Mouse (Mus musculus) heart, embryonic 10.5 days (tissue): ENCODE results near the gene Nek4. TPM values are rescaled to one million over a fixed set of nuclear protein-coding genes. Genes with fewer than 3 reads are reported as not detected.
A peak's percentile ranks its signal among the peaks of the same experiment; 100 is the strongest.

Experiments
- DNase-seq: peaks from one replicate; pipeline ENCODE4 v3.0.0-alpha.2; 2017; ENCODE audit warnings: low spot score
- H3K27ac ChIP-seq: fragments of 300-500 bp; sonication (generic); 2 replicates; pipeline ENCODE4 v1.5.1; 2016; ENCODE audit warnings: mild to moderate bottlenecking
- H3K27me3 ChIP-seq: fragments of 300-500 bp; sonication (generic); 2 replicates; pipeline ENCODE4 v1.6.1; 2016; ENCODE audit warnings: mild to moderate bottlenecking; ENCODE audit not compliant: poor library complexity, insufficient read depth, severe bottlenecking
- H3K36me3 ChIP-seq: fragments of 300-500 bp; sonication (generic); 2 replicates; pipeline ENCODE4 v1.6.1; 2016; ENCODE audit warnings: mild to moderate bottlenecking, moderate library complexity
- H3K4me1 ChIP-seq: fragments of 300-500 bp; sonication (generic); 2 replicates; pipeline ENCODE4 v1.6.1; 2016; ENCODE audit warnings: mild to moderate bottlenecking
- H3K4me3 ChIP-seq: fragments of 300-500 bp; sonication (generic); 2 replicates; pipeline ENCODE4 v1.5.1; 2016; ENCODE audit warnings: mild to moderate bottlenecking, moderate library complexity
- H3K9me3 ChIP-seq: fragments of 300-500 bp; sonication (generic); 2 replicates; pipeline ENCODE4 v1.6.1; 2016; ENCODE audit warnings: mild to moderate bottlenecking, moderate library complexity
- WGBS: fragments of 180-500 bp; shearing (Covaris S2); methylation state at CpG from one replicate; pipeline ENCODE4 v1.1.7; 2016; 5-methylcytosine and 5-hydroxymethylcytosine counted together
- polyA plus RNA-seq: library from polyadenylated mRNA; unstranded; fragments of >200 nt; fragmentation: Nextera tagmentation; extraction: Ambion mirVana; gene quantifications from 2 replicates; pipeline ENCODE4 v1.2.1, GENCODE M21; 2016

The Nek4 gene
- polyA plus RNA-seq, 1 experiment from 2014 or later, result 13.4 TPM

- DNase-seq, result no peak
- Histone ChIP-seq H3K36me3 (no peaks in the 10 kb centered on the region), H3K27ac (no peak overlapping the region), H3K4me1 (no peaks in the 10 kb centered on the region), H3K4me3 (no peak overlapping the region), H3K27me3 (no peaks in the 10 kb centered on the region), H3K9me3 (no peaks in the 10 kb centered on the region)
- 87% methylated on average over 4 of the region's 4 CpGs for WGBS
Observed at GRCm38 (mm10) chr14:30930386-30930785, 20.8 kb upstream of the Nek4 start.

GRCm38 (mm10) chr14:30933351-30933750, 17.8 kb upstream of the Nek4 start:
- Histone ChIP-seq H3K4me3 (no peak overlapping the region), H3K27ac (no peak overlapping the region), H3K9me3 (no peaks in the 10 kb centered on the region), H3K4me1 (no peaks in the 10 kb centered on the region), H3K27me3 (no peaks in the 10 kb centered on the region), H3K36me3 (no peaks in the 10 kb centered on the region)
- DNase-seq, result no peak
- WGBS, result 85% methylated on average over 9 of the region's 9 CpGs

GRCm38 (mm10) chr14:30942254-30942653, 8.9 kb upstream of the Nek4 start:
- WGBS, result 76% methylated on average over 4 of the region's 4 CpGs

GRCm38 (mm10) chr14:30943038-30943437, 8.1 kb upstream of the Nek4 start, which contains the start of gene Itih1:
Gene Itih1, minus strand, starts transcription at chr14:30943289.
- Histone ChIP-seq H3K27me3 (peaks cover 4% of the 10 kb centered on the region; the same call in 1 of the 2 replicates), H3K36me3 (no peaks in the 10 kb centered on the region), H3K27ac (no peak within 1 kb of the TSS), H3K4me3 (no peak within 1 kb of the TSS), H3K9me3 (no peaks in the 10 kb centered on the region), H3K4me1 (no peaks in the 10 kb centered on the region)
- DNase-seq, result peak; percentile 65
- WGBS, result 85% methylated on average over 7 of the region's 7 CpGs

More at GRCm38 (mm10) chr14:30942254-30942653, 8.9 kb upstream of the Nek4 start:
- Histone ChIP-seq H3K36me3 (no peaks in the 10 kb centered on the region), H3K4me1 (no peaks in the 10 kb centered on the region), H3K27me3 (peaks cover 4% of the 10 kb centered on the region; the same call in 1 of the 2 replicates), H3K27ac (no peak overlapping the region), H3K4me3 (no peak overlapping the region), H3K9me3 (no peaks in the 10 kb centered on the region)
- DNase-seq, result peak; percentile 61

GRCm38 (mm10) chr14:30943860-30944674, 7.1 kb upstream of the Nek4 start:
- H3K27me3 ChIP-seq, result peaks cover 4% of the 10 kb centered on the region; the same call in 1 of the 2 replicates
- H3K9me3 ChIP-seq, result no peaks in the 10 kb centered on the region
- H3K4me1 ChIP-seq, result no peaks in the 10 kb centered on the region
- no peak overlapping the region for H3K4me3 ChIP-seq
- no peak overlapping the region for H3K27ac ChIP-seq
- H3K36me3 ChIP-seq, result no peaks in the 10 kb centered on the region
- 58% methylated on average over 11 of the region's 11 CpGs for WGBS
- peak; percentile 77 for DNase-seq

GRCm38 (mm10) chr14:30944745-30945144, 6.4 kb upstream of the Nek4 start:
- no peak overlapping the region for H3K27ac ChIP-seq
- peaks cover 3% of the 10 kb centered on the region; the same call in 1 of the 2 replicates for H3K27me3 ChIP-seq
- DNase-seq, result peak; percentile 68
- no peaks in the 10 kb centered on the region for H3K4me1 ChIP-seq
- H3K9me3 ChIP-seq, result no peaks in the 10 kb centered on the region
- H3K36me3 ChIP-seq, result no peaks in the 10 kb centered on the region
- 80% methylated on average over 2 of the region's 2 CpGs for WGBS
- no peak overlapping the region for H3K4me3 ChIP-seq

- 93% methylated on average over 10 of the region's 10 CpGs for WGBS
- H3K4me1 ChIP-seq, result peaks cover 7% of the 10 kb centered on the region
Observed at GRCm38 (mm10) chr14:30949986-30950385, 1.2 kb upstream of the Nek4 start.

GRCm38 (mm10) chr14:30958517-30958916, 7.3 kb downstream of the Nek4 start:
- H3K9me3 ChIP-seq, result no peaks in the 10 kb centered on the region
- H3K36me3 ChIP-seq, result peaks cover 4% of the 10 kb centered on the region; the same call in 1 of the 2 replicates
- no peaks in the 10 kb centered on the region for H3K27me3 ChIP-seq
- no peak for DNase-seq
- no peak overlapping the region for H3K27ac ChIP-seq
- no peaks in the 10 kb centered on the region for H3K4me1 ChIP-seq
- 76% methylated on average over 2 of the region's 2 CpGs for WGBS
- H3K4me3 ChIP-seq, result no peak overlapping the region

More at GRCm38 (mm10) chr14:30949986-30950385, 1.2 kb upstream of the Nek4 start:
- DNase-seq, result no peak
- no peak overlapping the region for H3K27ac ChIP-seq
- no peaks in the 10 kb centered on the region for H3K9me3 ChIP-seq
- H3K36me3 ChIP-seq, result peaks cover 2% of the 10 kb centered on the region; the same call in 1 of the 2 replicates
- no peaks in the 10 kb centered on the region for H3K27me3 ChIP-seq
- H3K4me3 ChIP-seq, result no peak overlapping the region

GRCm38 (mm10) chr14:30959031-30959430, 7.9 kb downstream of the Nek4 start:
- no peaks in the 10 kb centered on the region for H3K4me1 ChIP-seq
- H3K27ac ChIP-seq, result no peak overlapping the region
- no peak overlapping the region for H3K4me3 ChIP-seq
- H3K9me3 ChIP-seq, result no peaks in the 10 kb centered on the region
- H3K36me3 ChIP-seq, result peaks cover 4% of the 10 kb centered on the region; the same call in 1 of the 2 replicates
- 90% methylated on average over 4 of the region's 4 CpGs for WGBS
- DNase-seq, result no peak
- no peaks in the 10 kb centered on the region for H3K27me3 ChIP-seq

GRCm38 (mm10) chr14:30960366-30960765, 9.2 kb downstream of the Nek4 start:
- no peaks in the 10 kb centered on the region for H3K27me3 ChIP-seq
- 91% methylated on average over 1 of the region's 1 CpGs for WGBS
- no peak overlapping the region for H3K27ac ChIP-seq
- no peak for DNase-seq
- H3K36me3 ChIP-seq, result 0 out of 2 replicates have a peak, but pooled peaks cover 2% of the 10 kb centered on the region
- no peak overlapping the region for H3K4me3 ChIP-seq
- no peaks in the 10 kb centered on the region for H3K4me1 ChIP-seq
- no peaks in the 10 kb centered on the region for H3K9me3 ChIP-seq

GRCm38 (mm10) chr14:30974204-30974603, 23.0 kb downstream of the Nek4 start:
- Histone ChIP-seq H3K9me3 (no peaks in the 10 kb centered on the region), H3K27ac (no peak overlapping the region), H3K4me3 (no peak overlapping the region), H3K4me1 (no peaks in the 10 kb centered on the region), H3K36me3 (peaks cover 17% of the 10 kb centered on the region), H3K27me3 (no peaks in the 10 kb centered on the region)
- no peak for DNase-seq
- 78% methylated on average over 6 of the region's 6 CpGs for WGBS

- DNase-seq, result no peak
Observed at GRCm38 (mm10) chr14:30976222-30976621, 25.0 kb downstream of the Nek4 start.

GRCm38 (mm10) chr14:30996417-30996816, 45.2 kb downstream of the Nek4 start:
- Histone ChIP-seq H3K4me3 (no peak overlapping the region), H3K4me1 (peaks cover 8% of the 10 kb centered on the region; the same call in 1 of the 2 replicates), H3K36me3 (peaks cover 6% of the 10 kb centered on the region), H3K9me3 (no peaks in the 10 kb centered on the region), H3K27me3 (no peaks in the 10 kb centered on the region), H3K27ac (no peak overlapping the region)
- no peak for DNase-seq

More at GRCm38 (mm10) chr14:30976222-30976621, 25.0 kb downstream of the Nek4 start:
- no peak overlapping the region for H3K27ac ChIP-seq
- no peaks in the 10 kb centered on the region for H3K27me3 ChIP-seq
- H3K9me3 ChIP-seq, result no peaks in the 10 kb centered on the region
- no peaks in the 10 kb centered on the region for H3K4me1 ChIP-seq
- peaks cover 13% of the 10 kb centered on the region; the same call in 1 of the 2 replicates for H3K36me3 ChIP-seq
- 85% methylated on average over 3 of the region's 3 CpGs for WGBS
- no peak overlapping the region for H3K4me3 ChIP-seq
